Mouse (Mus musculus): ENCODE results near the gene Speg. TPM values are rescaled to one million over a fixed set of nuclear protein-coding genes. Genes with fewer than 3 reads are reported as not detected.

Gene Speg
- polyA plus RNA-seq, 1 experiment from 2014 or later, result 9.4 TPM

DNA sequence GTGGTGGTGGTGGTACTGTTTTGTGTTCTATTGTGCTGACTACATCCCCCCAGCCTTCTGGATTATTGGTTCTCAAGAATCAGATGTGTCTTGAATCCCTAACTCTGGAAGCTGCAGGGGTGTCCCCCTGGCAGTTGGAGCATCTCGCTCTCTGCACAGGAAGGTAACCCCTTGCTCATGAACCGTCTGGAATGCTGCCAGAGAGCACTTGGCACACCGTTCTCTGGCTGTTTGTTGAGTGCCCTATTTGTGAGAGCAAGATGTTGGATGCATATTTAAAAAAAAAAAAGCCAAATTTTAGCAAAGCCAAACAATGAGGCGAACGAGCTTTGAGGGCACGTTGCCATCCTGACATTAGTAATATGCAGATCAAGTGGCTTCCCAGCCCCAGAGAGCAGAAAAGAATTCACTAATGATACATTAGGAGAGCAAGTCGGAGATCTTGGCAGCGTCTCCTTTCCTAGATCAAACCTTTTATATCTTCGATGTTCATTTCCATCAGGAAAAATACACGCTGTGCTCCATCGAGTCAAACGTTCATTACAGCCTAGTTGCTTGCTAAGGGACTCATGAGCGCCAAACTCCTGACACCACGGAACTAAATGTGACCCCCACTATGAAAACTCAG, 9.5 kb upstream of the Speg start:
- WGBS (ENCODE audit: insufficient replicate concordance), result 62% methylated on average over 14 of the region's 14 CpGs
- ATAC-seq (ENCODE audit: insufficient read depth), result no peak
- peaks cover 39% of the 10 kb centered on the region for H3K27me3 ChIP-seq
- no peak overlapping the region for H3K4me3 ChIP-seq (replicated peaks)
- no peak overlapping the region for H3K4me2 ChIP-seq
- H3K9ac ChIP-seq, result no peak overlapping the region
- H3K36me3 ChIP-seq (replicated peaks), result no peaks in the 10 kb centered on the region
- H3K4me1 ChIP-seq (replicated peaks), result peaks cover 5% of the 10 kb centered on the region; the same call in 1 of the 2 replicates
- no peaks in the 10 kb centered on the region for H3K9me3 ChIP-seq (replicated peaks)
- H3K27ac ChIP-seq (replicated peaks), result no peak overlapping the region

DNA sequence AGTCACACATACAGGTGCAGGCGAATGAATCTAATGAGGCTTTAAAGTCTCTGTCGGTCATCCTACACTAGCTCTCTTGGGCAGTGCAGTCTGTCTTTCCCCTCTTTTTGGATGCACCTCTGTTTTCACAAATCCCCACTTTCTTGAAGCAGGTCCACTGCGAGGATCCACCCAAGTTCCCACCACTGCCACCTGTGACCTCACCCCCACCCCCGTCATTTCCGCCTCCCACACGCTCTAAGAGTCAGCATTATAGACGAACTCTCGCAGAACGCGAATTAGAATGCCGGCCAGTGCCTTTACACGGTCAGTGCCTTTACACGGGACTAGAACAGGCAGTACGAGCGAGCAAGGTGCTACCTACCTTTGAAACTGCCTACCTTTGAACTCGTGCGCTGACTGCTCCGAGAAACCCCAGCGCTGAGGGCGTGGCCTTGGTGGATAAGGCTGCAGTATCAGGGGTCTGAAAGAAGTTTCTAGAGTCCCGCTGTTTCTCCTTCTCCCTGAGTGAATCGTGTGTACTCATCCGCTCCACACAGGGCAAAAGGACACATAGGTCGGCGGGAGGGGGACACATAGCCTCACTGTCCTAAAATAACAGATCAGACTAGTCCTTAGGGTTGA, 5.6 kb upstream of the Speg start:
- H3K4me3 ChIP-seq (replicated peaks), result no peak overlapping the region
- H3K4me1 ChIP-seq (replicated peaks), result 0 out of 2 replicates have a peak, but pooled peaks cover 5% of the 10 kb centered on the region
- no peak overlapping the region for H3K9ac ChIP-seq
- peak overlapping the region; percentile 29 for H3K4me2 ChIP-seq
- peaks cover 32% of the 10 kb centered on the region for H3K27me3 ChIP-seq
- peak; percentile 44 for ATAC-seq (ENCODE audit: insufficient read depth)
- H3K27ac ChIP-seq (replicated peaks), result peak overlapping the region; percentile 51
- H3K9me3 ChIP-seq (replicated peaks), result no peaks in the 10 kb centered on the region
- WGBS (ENCODE audit: insufficient replicate concordance), result 31% methylated on average over 25 of the region's 25 CpGs
- H3K36me3 ChIP-seq (replicated peaks), result no peaks in the 10 kb centered on the region

GRCm38 (mm10) chr1:75369984-75370660, 5.0 kb upstream of the Speg start:
- Histone ChIP-seq H3K9ac (no peak overlapping the region), H3K9me3 (replicated peaks) (no peaks in the 10 kb centered on the region), H3K27ac (replicated peaks) (peak overlapping the region; percentile 51), H3K27me3 (peaks cover 34% of the 10 kb centered on the region), H3K4me2 (peak overlapping the region; percentile 29; the same call in 1 of the 2 replicates), H3K36me3 (replicated peaks) (no peaks in the 10 kb centered on the region), H3K4me3 (replicated peaks) (no peak overlapping the region), H3K4me1 (replicated peaks) (0 out of 2 replicates have a peak, but pooled peaks cover 8% of the 10 kb centered on the region)
- 47% methylated on average over 13 of the region's 13 CpGs for WGBS (ENCODE audit: insufficient replicate concordance)
- ATAC-seq (ENCODE audit: insufficient read depth), result peak; percentile 68

GRCm38 (mm10) chr1:75371317-75372095, 3.6 kb upstream of the Speg start:
- H3K9ac ChIP-seq, result no peak overlapping the region
- H3K36me3 ChIP-seq (replicated peaks), result no peaks in the 10 kb centered on the region
- no peak for ATAC-seq (ENCODE audit: insufficient read depth)
- H3K4me2 ChIP-seq, result no peak overlapping the region
- H3K27me3 ChIP-seq, result peaks cover 48% of the 10 kb centered on the region
- H3K27ac ChIP-seq (replicated peaks), result no peak overlapping the region
- no peaks in the 10 kb centered on the region for H3K9me3 ChIP-seq (replicated peaks)
- H3K4me3 ChIP-seq (replicated peaks), result no peak overlapping the region
- 45% methylated on average over 13 of the region's 13 CpGs for WGBS (ENCODE audit: insufficient replicate concordance)
- peaks cover 16% of the 10 kb centered on the region; the same call in 1 of the 2 replicates for H3K4me1 ChIP-seq (replicated peaks)

DNA sequence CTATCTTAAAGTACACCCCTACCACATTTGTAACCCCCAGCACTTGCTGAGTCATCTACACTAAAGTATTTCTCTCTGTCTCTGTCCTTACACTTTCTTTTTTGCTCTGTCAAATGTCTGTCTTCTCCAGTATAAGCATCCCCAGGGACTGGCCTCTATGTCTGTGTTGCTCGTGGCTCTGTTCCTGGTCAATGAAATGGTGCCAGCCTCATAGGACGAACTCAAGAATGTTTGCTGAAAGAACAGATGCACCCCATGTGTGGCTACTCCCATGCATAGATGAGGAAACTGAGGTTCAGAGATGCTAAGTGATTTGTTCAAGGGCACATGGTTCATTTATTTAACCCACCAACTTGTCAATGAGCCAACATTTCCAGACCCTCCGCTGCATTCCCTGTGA, 2.6 kb upstream of the Speg start:
- ATAC-seq (ENCODE audit: insufficient read depth), result no peak
- Histone ChIP-seq H3K9ac (no peak overlapping the region), H3K4me3 (replicated peaks) (no peak overlapping the region), H3K9me3 (replicated peaks) (no peaks in the 10 kb centered on the region), H3K27ac (replicated peaks) (no peak overlapping the region), H3K36me3 (replicated peaks) (no peaks in the 10 kb centered on the region), H3K4me1 (replicated peaks) (peaks cover 16% of the 10 kb centered on the region; the same call in 1 of the 2 replicates), H3K4me2 (no peak overlapping the region), H3K27me3 (peaks cover 56% of the 10 kb centered on the region)
- 66% methylated on average over 3 of the region's 3 CpGs for WGBS (ENCODE audit: insufficient replicate concordance)

DNA sequence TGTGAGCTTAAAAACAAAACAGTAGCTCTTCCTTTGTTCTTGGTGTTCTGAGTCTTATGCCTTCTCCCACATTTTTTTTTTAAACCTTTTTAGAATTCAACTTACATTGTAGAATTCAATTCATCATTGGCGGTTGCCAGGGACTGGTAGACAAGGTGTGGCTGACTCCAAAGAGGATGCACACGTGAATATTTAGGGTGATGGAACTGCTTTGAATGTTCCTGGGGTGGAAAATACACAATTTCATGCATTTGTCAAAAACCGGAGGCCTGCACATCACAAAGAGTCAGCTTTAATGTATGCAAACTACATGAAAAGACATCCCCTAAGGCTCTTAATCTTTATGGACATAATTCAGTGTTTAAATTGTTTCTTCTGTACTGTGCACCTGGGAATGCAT, 1.8 kb upstream of the Speg start:
- Histone ChIP-seq H3K4me1 (replicated peaks) (peaks cover 16% of the 10 kb centered on the region; the same call in 1 of the 2 replicates), H3K4me3 (replicated peaks) (no peak overlapping the region), H3K9ac (no peak overlapping the region), H3K27me3 (peaks cover 64% of the 10 kb centered on the region), H3K27ac (replicated peaks) (no peak overlapping the region), H3K9me3 (replicated peaks) (no peaks in the 10 kb centered on the region), H3K4me2 (no peak overlapping the region), H3K36me3 (replicated peaks) (no peaks in the 10 kb centered on the region)
- ATAC-seq (ENCODE audit: insufficient read depth), result no peak
- 65% methylated on average over 3 of the region's 3 CpGs for WGBS (ENCODE audit: insufficient replicate concordance)

DNA sequence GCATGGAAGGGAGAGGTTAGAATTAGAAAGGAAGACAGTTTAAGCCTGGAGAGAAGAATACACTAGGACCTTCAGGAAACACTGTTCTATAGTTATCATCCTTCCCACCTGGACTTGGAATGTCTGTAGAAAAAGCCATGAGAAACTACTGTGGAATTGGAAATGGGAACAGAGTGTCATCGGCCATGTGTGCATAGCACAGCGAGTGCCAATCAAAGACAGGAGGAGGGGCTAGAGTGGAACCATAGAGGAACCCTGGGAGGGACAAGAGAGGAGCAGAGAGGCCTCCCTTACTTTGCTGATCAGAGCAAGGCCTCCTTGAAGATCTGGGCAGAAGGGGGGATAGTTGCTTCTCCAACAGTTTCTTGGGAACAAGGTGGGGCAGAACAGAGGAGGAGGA, 4.1 kb downstream of the Speg start:
- 50% methylated on average over 2 of the region's 2 CpGs for WGBS (ENCODE audit: insufficient replicate concordance)

GRCm38 (mm10) chr1:75379931-75380330, 4.8 kb downstream of the Speg start:
- H3K36me3 ChIP-seq (replicated peaks), result no peaks in the 10 kb centered on the region
- 51% methylated on average over 8 of the region's 8 CpGs for WGBS (ENCODE audit: insufficient replicate concordance)
- H3K9ac ChIP-seq, result no peak overlapping the region
- H3K27ac ChIP-seq (replicated peaks), result no peak overlapping the region
- no peak for ATAC-seq (ENCODE audit: insufficient read depth)
- H3K4me1 ChIP-seq (replicated peaks), result peaks cover 17% of the 10 kb centered on the region
- no peaks in the 10 kb centered on the region for H3K9me3 ChIP-seq (replicated peaks)
- H3K4me2 ChIP-seq, result no peak overlapping the region
- H3K27me3 ChIP-seq, result peaks cover 97% of the 10 kb centered on the region
- H3K4me3 ChIP-seq (replicated peaks), result no peak overlapping the region

More for the DNA sequence above, 4.1 kb downstream of the Speg start:
- Histone ChIP-seq H3K36me3 (replicated peaks) (no peaks in the 10 kb centered on the region), H3K9me3 (replicated peaks) (no peaks in the 10 kb centered on the region), H3K4me1 (replicated peaks) (peaks cover 18% of the 10 kb centered on the region), H3K27me3 (peaks cover 97% of the 10 kb centered on the region), H3K4me3 (replicated peaks) (no peak overlapping the region), H3K27ac (replicated peaks) (no peak overlapping the region), H3K4me2 (no peak overlapping the region), H3K9ac (no peak overlapping the region)
- no peak for ATAC-seq (ENCODE audit: insufficient read depth)

GRCm38 (mm10) chr1:75380951-75381350, 5.9 kb downstream of the Speg start:
- H3K9ac ChIP-seq, result no peak overlapping the region
- no peaks in the 10 kb centered on the region for H3K36me3 ChIP-seq (replicated peaks)
- no peak overlapping the region for H3K4me3 ChIP-seq (replicated peaks)
- H3K4me1 ChIP-seq (replicated peaks), result peaks cover 7% of the 10 kb centered on the region
- ATAC-seq (ENCODE audit: insufficient read depth), result no peak
- WGBS (ENCODE audit: insufficient replicate concordance), result 19% methylated on average over 2 of the region's 2 CpGs
- no peak overlapping the region for H3K4me2 ChIP-seq
- H3K9me3 ChIP-seq (replicated peaks), result no peaks in the 10 kb centered on the region
- H3K27me3 ChIP-seq, result peaks cover 97% of the 10 kb centered on the region
- no peak overlapping the region for H3K27ac ChIP-seq (replicated peaks)

- H3K4me3 ChIP-seq (replicated peaks), result peak overlapping the region; percentile 39
- peaks cover 97% of the 10 kb centered on the region for H3K27me3 ChIP-seq
- no peaks in the 10 kb centered on the region for H3K9me3 ChIP-seq (replicated peaks)
- no peaks in the 10 kb centered on the region for H3K36me3 ChIP-seq (replicated peaks)
- H3K4me2 ChIP-seq, result peak overlapping the region; percentile 63
- ATAC-seq (ENCODE audit: insufficient read depth), result no peak
- peaks cover 7% of the 10 kb centered on the region for H3K4me1 ChIP-seq (replicated peaks)
- 6% methylated on average over 53 of the region's 60 CpGs for WGBS (ENCODE audit: insufficient replicate concordance)
- no peak overlapping the region for H3K27ac ChIP-seq (replicated peaks)
- no peak overlapping the region for H3K9ac ChIP-seq
Measured at GRCm38 (mm10) chr1:75381482-75382355, 6.6 kb downstream of the Speg start.
